Mouse (Mus musculus) heart, adult 11 months (tissue): Measurements from ENCODE around the gene Sez6.
A peak's percentile ranks its signal among the peaks of the same experiment; 100 is the strongest.

ENCODE experiments used
- DNase-seq: peaks from one replicate; pipeline ENCODE4 v3.0.0; 2022

Gene Sez6

DNA sequence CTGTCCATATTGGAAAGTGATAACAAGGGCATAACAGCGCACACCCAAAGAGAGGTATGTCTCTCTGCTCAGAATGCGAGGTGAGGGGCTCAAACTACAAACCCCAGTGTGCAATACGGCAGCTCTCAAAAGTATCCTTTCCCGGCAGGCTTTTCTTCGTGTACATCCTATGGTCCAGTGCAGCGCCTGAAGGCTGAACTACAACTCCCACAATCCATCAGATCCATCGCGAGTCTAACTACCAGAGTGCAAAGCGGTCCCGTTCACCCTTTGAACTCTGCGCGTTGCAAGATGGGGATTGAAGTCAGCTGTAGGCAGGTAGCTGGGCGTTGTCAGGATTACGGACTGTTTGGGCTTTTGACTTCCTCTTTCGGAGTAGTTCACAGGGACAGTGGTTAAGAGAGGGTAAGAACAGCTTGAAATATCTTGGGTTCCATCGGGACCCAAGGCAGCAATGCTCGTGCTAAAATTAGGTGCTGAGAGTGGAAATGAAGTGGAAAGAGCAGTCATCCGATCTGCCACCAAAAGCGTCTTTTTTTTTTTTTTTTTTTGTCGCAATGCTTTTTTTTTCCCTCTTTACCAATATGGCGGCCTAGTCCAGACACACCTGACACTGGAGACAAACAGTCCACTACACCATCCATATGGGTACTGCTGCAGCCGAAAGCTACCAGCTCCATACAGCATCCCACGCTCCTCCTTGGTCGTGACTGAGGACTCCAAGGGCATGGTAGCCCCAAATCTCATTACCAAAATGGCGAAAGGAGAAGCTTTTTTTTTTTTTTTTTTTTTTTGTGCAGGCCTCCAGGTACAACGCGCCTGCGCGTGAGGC lies 51.2 kb downstream of the Sez6 start:
- DNase-seq: peak; percentile 100

DNA sequence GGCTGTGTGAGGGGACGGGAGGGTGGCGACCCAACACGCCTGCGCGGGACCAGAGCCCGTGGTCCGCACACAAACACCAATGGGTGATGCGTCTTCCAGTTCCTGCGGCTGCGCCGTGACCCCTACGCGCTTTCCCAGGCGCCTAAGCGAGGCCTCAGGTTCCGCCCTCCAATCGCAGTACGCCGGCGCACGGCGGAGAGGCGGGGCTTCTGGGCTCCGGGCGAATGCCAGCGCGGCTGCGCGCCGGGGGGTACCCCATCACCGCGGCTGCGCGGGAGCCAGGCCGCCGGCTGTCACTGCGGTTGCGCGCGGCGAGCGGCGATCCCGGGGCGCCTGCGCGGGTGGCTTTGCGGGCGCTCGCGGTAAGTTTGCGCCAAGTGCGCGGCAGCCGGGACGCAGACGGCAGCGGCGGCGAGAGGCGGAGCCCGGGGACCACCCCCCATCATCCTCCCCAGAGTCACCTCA lies 51.9 kb downstream of the Sez6 start, which contains the start of gene Phf12:
Gene Phf12 (plus strand): TSS at position 314 of the 465 bp plus-strand sequence.
- peak; percentile 100 for DNase-seq

GRCm38 (mm10) chr11:77983191-77983936 lies 52.8 kb downstream of the Sez6 start:
- DNase-seq: peak; percentile 98

DNA sequence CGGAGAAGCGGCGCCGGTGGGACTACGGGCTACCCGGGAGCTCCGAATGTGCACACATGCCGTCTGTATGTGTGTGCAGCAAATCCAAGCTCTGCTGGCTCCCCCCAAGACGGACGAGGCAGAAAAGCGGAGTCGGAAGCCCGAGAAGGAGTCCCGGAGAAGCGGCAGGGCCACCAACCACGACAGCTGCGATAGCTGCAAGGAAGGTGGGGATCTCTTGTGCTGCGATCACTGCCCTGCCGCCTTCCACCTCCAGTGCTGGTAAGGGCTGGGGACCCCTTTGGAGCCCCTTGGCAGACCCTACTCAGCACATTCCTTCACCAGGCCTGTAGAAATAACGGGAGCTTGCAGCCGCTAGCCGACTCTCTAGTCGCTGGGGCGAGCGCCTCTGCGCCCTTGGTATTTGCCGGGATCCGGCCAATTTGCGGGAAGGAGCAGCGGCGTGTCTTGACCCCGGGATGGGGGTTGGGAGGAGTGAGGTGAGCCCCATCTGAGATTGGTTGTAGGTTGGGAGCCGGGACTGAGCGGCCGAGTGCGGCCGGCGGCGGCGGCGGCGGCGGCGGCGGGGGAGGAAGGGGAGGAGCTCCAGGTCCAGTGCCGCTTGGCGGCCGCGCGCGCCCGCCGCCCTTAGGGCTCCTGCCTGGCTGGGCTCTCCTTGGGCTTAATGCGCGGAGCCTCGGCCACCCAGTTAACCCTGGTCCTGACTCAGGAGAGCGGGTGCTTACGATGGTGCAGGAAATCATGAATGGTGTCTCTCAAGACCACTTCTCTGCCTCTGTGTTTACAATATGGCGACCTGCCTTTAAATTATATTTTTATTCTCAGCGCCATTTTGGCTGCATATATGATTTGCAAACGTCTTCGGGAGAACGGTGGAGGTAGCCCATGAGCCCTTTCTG lies 53.6 kb downstream of the Sez6 start:
- peak; percentile 98 for DNase-seq

DNA sequence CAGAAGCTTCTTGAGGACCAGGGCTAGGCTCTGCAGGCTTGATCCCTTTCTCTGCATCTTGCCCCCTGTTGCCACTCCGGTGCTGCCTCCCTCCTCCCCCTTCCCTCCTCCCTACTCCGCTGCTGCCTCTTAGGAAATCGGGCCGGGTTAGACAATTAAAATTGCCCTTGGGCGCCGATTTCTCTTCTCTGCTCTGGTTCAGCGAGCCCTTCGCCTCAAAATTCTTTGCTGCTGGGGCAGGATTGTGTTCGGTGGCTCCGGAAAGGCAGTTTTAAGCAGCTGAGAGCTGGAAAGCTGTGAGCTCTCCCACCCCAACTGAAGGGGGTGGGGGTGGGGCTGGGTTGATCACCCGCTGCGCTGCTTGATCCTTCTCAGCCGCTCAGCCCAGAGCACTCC lies 54.2 kb downstream of the Sez6 start:
- DNase-seq: peak; percentile 97

- no peak for DNase-seq
Measured at GRCm38 (mm10) chr11:77985541-77986065, 55.0 kb downstream of the Sez6 start.

- DNase-seq: no peak
Measured at GRCm38 (mm10) chr11:77989071-77989690, 58.6 kb downstream of the Sez6 start.

- DNase-seq: peak; percentile 94
Measured at GRCm38 (mm10) chr11:77995556-77995955, 65.0 kb downstream of the Sez6 start.

GRCm38 (mm10) chr11:78006446-78006845 lies 75.8 kb downstream of the Sez6 start:
- peak; percentile 87 for DNase-seq

GRCm38 (mm10) chr11:78019676-78020075 lies 89.1 kb downstream of the Sez6 start:
- DNase-seq: no peak

DNA sequence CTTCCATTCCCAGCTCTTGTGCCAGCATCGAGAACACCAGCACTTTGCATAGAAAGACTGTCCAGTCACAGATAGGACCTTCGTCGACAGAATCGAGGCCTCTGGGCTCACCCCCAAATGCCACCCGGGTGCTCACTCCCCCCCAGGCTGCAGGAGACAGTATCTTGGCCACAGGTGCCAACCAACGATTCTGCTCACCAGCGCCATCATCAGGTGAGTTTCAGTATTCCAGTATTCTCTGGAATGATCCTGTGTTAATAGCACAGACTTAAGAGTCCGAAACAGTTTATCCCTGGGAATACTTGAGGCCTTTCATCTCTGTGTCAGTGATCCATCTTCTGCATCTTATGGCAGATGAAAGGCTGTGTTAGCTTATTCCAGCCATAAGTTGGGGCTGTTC lies 93.0 kb downstream of the Sez6 start:
- no peak for DNase-seq
